Mouse (Mus musculus): ENCODE data around the gene Cpm. TPM values are rescaled to one million over a fixed set of nuclear protein-coding genes. Genes with fewer than 3 reads are reported as not detected.

The Cpm gene
- polyA plus RNA-seq, 1 experiment: 3.9 TPM

- no peak for DNase-seq (ENCODE audit: extremely low spot score in 1 of 2, low spot score in 1 of 2)
Observed at GRCm38 (mm10) chr10:117617568-117618345, 11.5 kb upstream of the Cpm start.

- DNase-seq (ENCODE audit: extremely low spot score in 1 of 2, low spot score in 1 of 2): no peak
Observed at GRCm38 (mm10) chr10:117619041-117619861, 10.0 kb upstream of the Cpm start.

- DNase-seq (ENCODE audit: extremely low spot score in 1 of 2, low spot score in 1 of 2): no peak
Observed at GRCm38 (mm10) chr10:117619862-117620179, 9.5 kb upstream of the Cpm start.

- no peak for DNase-seq (ENCODE audit: extremely low spot score in 1 of 2, low spot score in 1 of 2)
Observed at GRCm38 (mm10) chr10:117620530-117620929, 8.8 kb upstream of the Cpm start.

DNA sequence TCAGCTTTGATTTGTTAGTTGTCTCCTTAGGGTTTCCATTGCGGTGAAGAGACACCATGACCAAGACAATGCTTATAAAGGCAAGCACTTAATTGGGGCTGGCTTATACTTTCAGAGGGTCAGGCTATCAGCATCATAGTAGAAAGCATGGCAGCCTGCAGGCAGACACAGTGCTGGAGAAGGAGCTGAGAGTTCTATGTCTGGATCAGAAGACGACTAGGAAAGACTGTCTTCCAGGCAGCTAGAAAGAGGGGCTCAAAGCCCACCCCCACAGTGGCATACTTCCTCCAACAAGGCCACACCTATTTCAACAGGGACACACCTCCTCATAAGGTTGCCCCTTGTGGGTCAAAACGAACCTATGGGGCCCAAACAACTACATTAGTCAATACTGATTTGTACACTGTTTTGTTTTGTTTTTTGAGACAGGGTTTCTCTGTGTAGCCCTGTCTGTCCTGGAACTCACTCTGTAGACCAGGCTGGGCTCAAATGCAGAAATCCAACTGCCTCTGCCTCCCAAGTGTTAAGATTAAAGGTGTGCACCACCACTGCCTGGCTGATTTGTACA is 8.3 kb upstream of the Cpm start:
- no peak for DNase-seq (ENCODE audit: extremely low spot score in 1 of 2, low spot score in 1 of 2)

GRCm38 (mm10) chr10:117621616-117622533 is 7.4 kb upstream of the Cpm start:
- no peak for DNase-seq (ENCODE audit: extremely low spot score in 1 of 2, low spot score in 1 of 2)

GRCm38 (mm10) chr10:117623358-117623757 is 5.9 kb upstream of the Cpm start:
- no peak for DNase-seq (ENCODE audit: extremely low spot score in 1 of 2, low spot score in 1 of 2)

- no peak for DNase-seq (ENCODE audit: extremely low spot score in 1 of 2, low spot score in 1 of 2)
Observed at GRCm38 (mm10) chr10:117624222-117624621, 5.1 kb upstream of the Cpm start.

DNA sequence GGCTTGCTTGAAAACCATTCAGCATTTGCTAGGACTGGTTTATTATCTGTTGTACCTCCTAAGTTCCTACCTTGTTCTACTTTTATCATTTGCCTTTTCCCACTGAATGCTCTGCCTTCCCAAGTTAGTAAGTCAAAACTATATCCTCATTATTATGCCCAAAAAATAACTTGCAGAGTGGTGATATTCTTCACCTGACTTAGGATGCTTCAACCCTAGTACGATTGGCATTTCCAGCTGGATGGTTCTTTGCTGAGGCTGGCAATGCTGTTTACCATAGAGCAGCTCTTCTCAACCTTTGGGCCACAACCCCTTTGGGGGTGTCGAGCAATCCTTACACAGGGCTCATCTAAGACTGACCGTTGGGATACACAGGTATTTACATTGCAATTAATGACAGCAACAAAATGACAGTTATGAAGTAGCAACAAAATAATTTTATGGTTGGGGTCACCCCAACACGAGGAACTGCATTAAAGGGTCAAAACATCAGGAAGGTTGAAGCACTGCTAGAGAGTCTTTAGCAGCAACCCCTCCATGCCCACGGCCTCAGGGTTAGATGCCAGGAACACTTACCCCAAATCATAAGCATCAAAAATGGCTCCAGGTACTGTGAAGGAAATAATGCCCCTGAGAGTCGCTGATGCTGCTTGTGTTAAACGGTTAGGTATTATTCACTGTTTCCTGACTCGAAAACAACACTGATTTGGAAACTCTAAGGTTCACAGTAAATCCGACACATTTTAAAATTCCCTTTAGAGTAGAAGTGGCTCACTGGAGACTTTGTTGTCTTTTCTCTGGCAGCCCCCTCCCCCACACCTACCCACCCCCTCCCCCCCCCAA is 4.4 kb upstream of the Cpm start:
- DNase-seq (ENCODE audit: extremely low spot score in 1 of 2, low spot score in 1 of 2): no peak

DNA sequence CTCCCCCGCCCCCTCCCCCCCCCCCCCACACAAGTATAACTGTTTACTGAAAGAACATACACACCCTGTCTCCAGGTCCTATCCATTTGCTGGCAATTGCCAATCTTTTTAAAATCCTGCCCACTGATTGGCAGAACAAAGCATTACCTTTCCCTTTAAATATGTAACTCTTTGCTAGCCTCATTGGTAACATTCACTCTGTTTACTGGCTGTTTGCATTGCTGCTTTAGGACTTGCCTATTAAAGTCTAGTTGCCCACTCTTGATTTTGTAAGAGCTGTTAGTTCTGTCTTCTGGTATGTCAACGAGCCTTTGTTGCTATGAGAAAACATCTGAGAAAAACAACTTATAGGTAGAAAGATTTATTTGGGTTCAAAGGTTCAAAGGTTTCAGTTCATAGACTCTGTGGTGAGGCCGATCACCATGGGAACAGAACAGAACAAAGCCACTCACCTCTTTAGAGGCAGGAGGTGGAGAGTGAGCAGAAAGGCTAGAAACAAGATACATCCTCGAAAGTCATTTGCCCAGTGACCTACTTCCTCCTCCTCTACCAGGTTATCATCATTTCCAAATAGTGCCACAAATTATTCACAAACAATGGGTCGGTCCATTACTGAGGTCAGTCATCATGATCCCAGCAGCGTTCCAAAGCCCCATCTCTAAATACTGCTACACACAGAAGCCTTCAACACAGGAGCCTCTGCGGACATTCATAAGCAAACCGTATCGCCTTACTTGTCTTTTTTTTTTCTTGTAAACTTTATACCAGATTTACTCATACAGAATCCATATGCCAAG is 3.6 kb upstream of the Cpm start:
- DNase-seq (ENCODE audit: extremely low spot score in 1 of 2, low spot score in 1 of 2): no peak

GRCm38 (mm10) chr10:117626297-117626613 is 3.0 kb upstream of the Cpm start:
- DNase-seq (ENCODE audit: extremely low spot score in 1 of 2, low spot score in 1 of 2): no peak

DNA sequence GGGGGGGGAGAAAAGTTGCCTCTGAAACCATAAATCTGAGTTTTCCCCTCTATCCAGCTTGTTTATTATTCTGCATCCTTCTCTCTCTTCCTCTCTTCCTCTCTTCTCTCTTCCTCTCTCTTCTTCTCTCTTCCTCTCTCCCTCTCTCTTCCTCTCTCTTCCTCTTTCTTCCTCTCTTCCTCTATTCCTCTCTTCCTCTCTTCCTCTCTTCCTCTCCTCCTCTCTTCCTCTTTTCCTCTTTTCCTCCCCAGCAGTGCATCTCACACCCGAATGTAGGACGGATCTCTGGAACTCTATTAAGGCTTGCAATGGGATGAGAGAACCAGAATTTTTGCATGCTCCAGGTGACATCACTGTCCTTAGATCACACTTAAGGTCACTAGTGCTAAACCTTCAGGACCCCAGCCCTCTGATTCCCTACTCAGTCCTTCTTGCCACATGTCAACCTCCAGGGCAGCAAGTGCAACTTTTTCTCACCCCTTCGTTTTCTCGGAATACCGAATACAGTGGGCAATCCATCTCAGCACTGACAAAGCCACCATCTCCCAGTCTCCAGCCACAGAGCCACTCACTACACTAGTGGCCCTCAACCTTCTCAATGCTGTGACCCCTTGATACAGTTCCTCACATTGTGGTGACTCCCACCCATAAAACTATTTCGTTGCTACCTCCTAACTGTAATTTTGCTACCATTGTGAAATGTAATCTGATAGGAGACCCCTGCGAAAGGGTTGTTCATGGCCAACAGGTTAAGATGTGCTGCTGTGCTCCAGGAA is 2.3 kb upstream of the Cpm start:
- no peak for DNase-seq (ENCODE audit: extremely low spot score in 1 of 2, low spot score in 1 of 2)

- DNase-seq (ENCODE audit: extremely low spot score in 1 of 2, low spot score in 1 of 2): no peak
Observed at GRCm38 (mm10) chr10:117627616-117627930, 1.7 kb upstream of the Cpm start.

DNA sequence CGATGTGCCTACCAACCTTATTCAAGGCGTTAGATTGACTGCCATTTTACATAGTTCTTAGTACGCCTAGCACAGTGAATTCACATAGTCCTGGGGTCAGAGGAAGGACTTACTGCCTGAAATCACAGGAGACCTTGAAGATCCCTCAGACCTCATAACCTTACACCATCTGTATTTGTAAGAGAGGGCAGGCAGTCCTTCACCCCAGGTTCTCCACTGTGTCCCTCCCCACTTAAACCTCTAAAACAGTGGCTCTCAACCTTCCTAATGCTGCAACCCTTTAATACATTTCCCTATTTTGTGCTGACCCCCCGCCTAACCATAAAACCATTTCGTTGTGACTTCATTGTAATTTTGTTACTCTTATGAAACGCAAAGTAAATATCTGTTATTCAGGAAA is 1.4 kb upstream of the Cpm start:
- no peak for DNase-seq (ENCODE audit: extremely low spot score in 1 of 2, low spot score in 1 of 2)

DNA sequence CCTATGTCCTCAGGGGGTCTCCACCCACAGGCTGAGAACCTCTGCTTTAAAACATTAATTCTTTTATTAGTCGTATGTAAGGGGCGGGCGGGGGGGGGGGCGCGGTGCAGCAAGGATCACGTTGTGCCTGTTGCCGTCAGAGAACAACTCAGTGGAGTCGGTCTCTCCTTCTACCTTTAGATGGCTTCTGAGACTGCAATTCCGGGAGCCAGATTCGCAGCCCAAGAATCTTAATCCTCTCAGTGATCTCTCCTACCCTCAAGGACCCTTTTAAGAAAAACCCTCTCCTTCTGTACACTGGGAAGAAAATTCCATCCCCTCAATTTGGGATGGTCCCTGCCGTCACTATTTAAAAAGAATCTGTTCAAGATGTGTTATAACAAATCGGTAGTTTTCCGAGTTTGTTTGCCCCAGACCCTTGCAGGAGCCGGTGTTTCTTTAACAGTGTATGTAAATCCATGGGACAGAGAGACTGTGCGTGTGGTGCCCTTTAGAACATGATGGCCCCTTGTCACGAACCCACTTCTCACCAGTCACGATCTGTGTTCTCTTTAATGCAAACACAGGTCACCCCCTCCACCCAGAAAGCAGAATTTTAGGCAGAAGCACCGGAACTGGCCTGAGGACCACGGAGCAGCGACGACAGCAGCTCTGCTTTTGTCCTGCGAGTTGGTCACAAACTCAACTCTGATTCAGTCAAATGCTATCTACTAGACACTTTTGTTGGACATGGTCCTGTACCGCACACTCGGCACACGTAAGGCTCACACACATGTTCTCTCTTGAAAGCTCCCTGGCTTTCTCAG is 734 bp upstream of the Cpm start:
- DNase-seq (ENCODE audit: extremely low spot score in 1 of 2, low spot score in 1 of 2): no peak

DNA sequence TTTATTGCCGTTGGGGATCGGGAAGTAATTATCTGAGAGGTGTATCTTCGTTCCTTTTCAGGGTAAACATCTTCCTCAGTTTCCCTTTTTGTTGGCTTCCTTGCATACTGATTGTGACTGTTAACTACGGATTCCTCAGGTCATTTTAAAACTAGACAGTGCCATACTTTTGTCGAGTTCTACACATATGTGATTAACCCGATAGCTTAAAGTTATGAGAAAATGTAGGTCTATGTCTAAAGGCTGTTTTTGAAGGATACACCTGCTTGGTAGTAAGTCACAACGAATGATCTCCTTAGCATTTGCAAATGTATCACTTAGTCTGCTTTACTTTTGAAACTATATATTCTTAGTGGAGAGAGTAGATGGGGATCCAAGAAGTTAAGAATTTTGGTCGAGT is 876 bp downstream of the Cpm start:
- DNase-seq (ENCODE audit: extremely low spot score in 1 of 2, low spot score in 1 of 2): no peak

- no peak for DNase-seq (ENCODE audit: extremely low spot score in 1 of 2, low spot score in 1 of 2)
Observed at GRCm38 (mm10) chr10:117630810-117631209, 1.5 kb downstream of the Cpm start.
